Mouse (Mus musculus) MEL (cell line): ENCODE measurements at regions not wholly inside any gene's neighbourhood (a gene's known extent, or its start where the extent isn't known, plus 50 kb on each side); places are given as distances from the start of the nearest gene placed in this dataset.

ENCODE experiments used
- CHD2 ChIP-seq: IDR thresholded peaks from 2 replicates; pipeline ENCODE4 v1.6.1; 2011; ENCODE audit warnings: low read length, improper control_type of control experiment
- CTCF ChIP-seq, 3 experiments: IDR thresholded peaks in 2 of 3; conservative IDR thresholded peaks in 1 of 3; 2 replicates each; pipeline ENCODE4 v1.5.1; 2011 to 2012; ENCODE audit warnings: low read length in 3 of 3, low read depth in 2 of 3, mild to moderate bottlenecking in 2 of 3, improper control_type of control experiment in 1 of 3, inconsistent platforms in 1 of 3, mixed read lengths in 1 of 3, moderate library complexity in 1 of 3; ENCODE audit not compliant: control insufficient read depth in 1 of 3, insufficient read depth in 1 of 3, poor library complexity in 1 of 3, severe bottlenecking in 1 of 3
- ELF1 ChIP-seq: IDR thresholded peaks from 2 replicates; pipeline ENCODE4 v1.6.1; 2014; ENCODE audit warnings: low read depth, mild to moderate bottlenecking, inconsistent platforms, low read length, improper control_type of control experiment, moderate library complexity
- EP300 ChIP-seq, 2 experiments: IDR thresholded peaks; 2 replicates each; pipeline ENCODE4 v1.6.1; 2011; ENCODE audit warnings: improper control_type of control experiment in 2 of 2, low read length in 2 of 2, low read depth in 1 of 2, mild to moderate bottlenecking in 1 of 2
- JUND ChIP-seq: IDR thresholded peaks from 2 replicates; pipeline ENCODE4 v1.6.1; 2011; ENCODE audit warnings: low read depth, mild to moderate bottlenecking, improper control_type of control experiment, low read length
- MAFK ChIP-seq: IDR thresholded peaks from 2 replicates; pipeline ENCODE4 v1.6.1; 2011; ENCODE audit warnings: low read depth, mild to moderate bottlenecking, low read length, improper control_type of control experiment, borderline replicate concordance
- MAX ChIP-seq: IDR thresholded peaks from 2 replicates; pipeline ENCODE4 v1.6.1; 2011; ENCODE audit warnings: low read length, improper control_type of control experiment
- MXI1 ChIP-seq: IDR thresholded peaks from 2 replicates; pipeline ENCODE4 v1.6.1; 2011; ENCODE audit warnings: mild to moderate bottlenecking, low read depth, low read length, improper control_type of control experiment
- NELFE ChIP-seq: IDR thresholded peaks from 2 replicates; pipeline ENCODE4 v1.6.1; 2011; ENCODE audit warnings: low read depth, low read length, improper control_type of control experiment
- POLR2A ChIP-seq, 2 experiments: IDR thresholded peaks; 2 replicates each; pipeline ENCODE4 v1.6.1; 2011 to 2012; ENCODE audit warnings: low read length in 2 of 2, mild to moderate bottlenecking in 2 of 2, control low read depth in 1 of 2, improper control_type of control experiment in 1 of 2, low read depth in 1 of 2, moderate library complexity in 1 of 2; ENCODE audit not compliant: control insufficient read depth in 1 of 2, insufficient read depth in 1 of 2, poor library complexity in 1 of 2
- TBP ChIP-seq: IDR thresholded peaks from 2 replicates; pipeline ENCODE4 v1.8.0; 2011; ENCODE audit warnings: low read depth, low read length, improper control_type of control experiment
- ZMIZ1 ChIP-seq: IDR thresholded peaks from 2 replicates; pipeline ENCODE4 v1.6.1; 2012; ENCODE audit warnings: low read depth, mild to moderate bottlenecking, inconsistent platforms, low read length, improper control_type of control experiment, moderate library complexity
- ZNF384 ChIP-seq: IDR thresholded peaks from 2 replicates; pipeline ENCODE4 v1.6.1; 2012; ENCODE audit warnings: low read depth, mild to moderate bottlenecking, inconsistent platforms, low read length, improper control_type of control experiment

GRCm38 (mm10) chr4:97037693-97038348 lies 145.1 kb downstream of the Gm10192 start:
- TF ChIP-seq CTCF (IDR thresholded peaks at IDR 0.05 in 2 of 3, conservative IDR thresholded peaks at IDR 0.05 in 1 of 3; ENCODE audit: control insufficient read depth in 1 of 3, insufficient read depth in 1 of 3, low read depth in 2 of 3, low read length in 3 of 3, poor library complexity in 1 of 3, severe bottlenecking in 1 of 3) (no peak), POLR2A (IDR thresholded peaks at IDR 0.05; ENCODE audit: control insufficient read depth in 1 of 2, insufficient read depth in 1 of 2, low read depth in 1 of 2, low read length in 2 of 2, poor library complexity in 1 of 2) (no peak), MXI1 (no peak), MAFK (no peak), EP300 (IDR thresholded peaks at IDR 0.05; ENCODE audit: low read depth in 1 of 2, low read length in 2 of 2) (no peak), TBP (no peak), CHD2 (no peak), JUND (no peak), NELFE (no peak), MAX (no peak), ZMIZ1 (no peak), ELF1 (no peak), ZNF384 (no peak)
